Mouse (Mus musculus) heart, postnatal 25 days (tissue): Measurements from ENCODE around the gene Cyp2j6. TPM values are rescaled to one million over a fixed set of nuclear protein-coding genes. Genes with fewer than 3 reads are reported as not detected.

ENCODE experiments used
- total RNA-seq, 2 experiments: library from RNA; stranded (reverse); gene quantifications; 2 replicates each; pipeline ENCODE4 v1.2.3; 2021

Gene Cyp2j6
- total RNA-seq, 2 experiments from 2014 or later: 2.7 TPM

Other genes starting within 250 kb of the Cyp2j6 start
- not detected for gene Cyp2j11, start 205.0 kb downstream of the Cyp2j6 start, total RNA-seq
- not detected for gene Cyp2j8, start 46.3 kb downstream of the Cyp2j6 start, total RNA-seq
- gene Cyp2j9, start 37.9 kb upstream of the Cyp2j6 start, total RNA-seq: 1 to 10 TPM in 1 of 2 experiments, under 1 TPM in 1; 0.96 to 1.4 TPM
- not detected for gene Cyp2j5, start 110.5 kb upstream of the Cyp2j6 start, total RNA-seq
- gene Gm12695, start 231.5 kb upstream of the Cyp2j6 start, total RNA-seq: not detected